Mouse (Mus musculus): ENCODE measurements around the gene Exo1. TPM values are rescaled to one million over a fixed set of nuclear protein-coding genes. Genes with fewer than 3 reads are reported as not detected.
A peak's percentile ranks its signal among the peaks of the same experiment; 100 is the strongest.

Exo1 gene
- polyA plus RNA-seq, 1 experiment from 2014 or later, result 66.7 TPM

GRCm38 (mm10) chr1:175893726-175894125 lies 13.3 kb downstream of the Exo1 start:
- Histone ChIP-seq H3K27ac (ENCODE audit: low read length) (no peak overlapping the region), H3K9me3 (ENCODE audit: control insufficient read depth, low read depth, low read length) (no peaks in the 10 kb centered on the region), H3K4me2 (replicated peaks; ENCODE audit: low read depth, low read length) (no peak overlapping the region), H3K4me3 (ENCODE audit: low read depth, low read length) (no peak overlapping the region), H3K27me3 (ENCODE audit: control insufficient read depth, insufficient read depth, low read length) (no peaks in the 10 kb centered on the region), H3K36me3 (ENCODE audit: control insufficient read depth, insufficient read depth, low read length) (peaks cover 39% of the 10 kb centered on the region), H3K4me1 (ENCODE audit: control insufficient read depth, insufficient read depth, low read length) (no peaks in the 10 kb centered on the region), H3K9ac (replicated peaks; ENCODE audit: low read depth, low read length) (no peak overlapping the region)
- ATAC-seq (ENCODE audit: insufficient number of reproducible peaks, insufficient read depth, low FRiP score, low read depth), result no peak
- 90% methylated on average over 12 of the region's 12 CpGs for WGBS

- Histone ChIP-seq H3K4me3 (ENCODE audit: low read depth, low read length) (no peak overlapping the region), H3K27ac (ENCODE audit: low read length) (no peak overlapping the region), H3K36me3 (ENCODE audit: control insufficient read depth, insufficient read depth, low read length) (peaks cover 16% of the 10 kb centered on the region), H3K4me1 (ENCODE audit: control insufficient read depth, insufficient read depth, low read length) (no peaks in the 10 kb centered on the region), H3K27me3 (ENCODE audit: control insufficient read depth, insufficient read depth, low read length) (no peaks in the 10 kb centered on the region), H3K9ac (replicated peaks; ENCODE audit: low read depth, low read length) (no peak overlapping the region), H3K9me3 (ENCODE audit: control insufficient read depth, low read depth, low read length) (no peaks in the 10 kb centered on the region), H3K4me2 (replicated peaks; ENCODE audit: low read depth, low read length) (no peak overlapping the region)
- WGBS, result 93% methylated on average over 2 of the region's 2 CpGs
- no peak for ATAC-seq (ENCODE audit: insufficient number of reproducible peaks, insufficient read depth, low FRiP score, low read depth)
Measured at GRCm38 (mm10) chr1:175911207-175911606, 30.8 kb downstream of the Exo1 start.

GRCm38 (mm10) chr1:175912038-175912437 lies 31.7 kb downstream of the Exo1 start:
- WGBS, result 77% methylated on average over 3 of the region's 3 CpGs
- H3K4me3 ChIP-seq (ENCODE audit: low read depth, low read length), result no peak overlapping the region
- H3K36me3 ChIP-seq (ENCODE audit: control insufficient read depth, insufficient read depth, low read length), result peaks cover 8% of the 10 kb centered on the region; the same call in 1 of the 2 replicates
- no peaks in the 10 kb centered on the region for H3K9me3 ChIP-seq (ENCODE audit: control insufficient read depth, low read depth, low read length)
- H3K27me3 ChIP-seq (ENCODE audit: control insufficient read depth, insufficient read depth, low read length), result no peaks in the 10 kb centered on the region
- H3K27ac ChIP-seq (ENCODE audit: low read length), result no peak overlapping the region
- no peak overlapping the region for H3K9ac ChIP-seq (replicated peaks; ENCODE audit: low read depth, low read length)
- no peaks in the 10 kb centered on the region for H3K4me1 ChIP-seq (ENCODE audit: control insufficient read depth, insufficient read depth, low read length)
- no peak for ATAC-seq (ENCODE audit: insufficient number of reproducible peaks, insufficient read depth, low FRiP score, low read depth)
- no peak overlapping the region for H3K4me2 ChIP-seq (replicated peaks; ENCODE audit: low read depth, low read length)

- Histone ChIP-seq H3K27ac (ENCODE audit: low read length) (no peak overlapping the region), H3K9me3 (ENCODE audit: control insufficient read depth, low read depth, low read length) (no peaks in the 10 kb centered on the region), H3K27me3 (ENCODE audit: control insufficient read depth, insufficient read depth, low read length) (no peaks in the 10 kb centered on the region), H3K9ac (replicated peaks; ENCODE audit: low read depth, low read length) (no peak overlapping the region), H3K4me3 (ENCODE audit: low read depth, low read length) (no peak overlapping the region), H3K36me3 (ENCODE audit: control insufficient read depth, insufficient read depth, low read length) (peaks cover 3% of the 10 kb centered on the region; the same call in 1 of the 2 replicates), H3K4me1 (ENCODE audit: control insufficient read depth, insufficient read depth, low read length) (no peaks in the 10 kb centered on the region), H3K4me2 (replicated peaks; ENCODE audit: low read depth, low read length) (no peak overlapping the region)
- ATAC-seq (ENCODE audit: insufficient number of reproducible peaks, insufficient read depth, low FRiP score, low read depth), result peak; percentile 33; the same call in 1 of the 2 replicates
- WGBS, result 65% methylated on average over 5 of the region's 5 CpGs
Measured at GRCm38 (mm10) chr1:175913728-175914303, 33.4 kb downstream of the Exo1 start.

GRCm38 (mm10) chr1:175920029-175920428 lies 39.6 kb downstream of the Exo1 start, which contains the start of gene Gm38100:
Gene Gm38100 (plus strand): TSS chr1:175920329.
- H3K9ac ChIP-seq (replicated peaks; ENCODE audit: low read depth, low read length), result no peak within 1 kb of the TSS
- WGBS, result 86% methylated on average over 9 of the region's 9 CpGs
- H3K4me1 ChIP-seq (ENCODE audit: control insufficient read depth, insufficient read depth, low read length), result no peaks in the 10 kb centered on the region
- H3K36me3 ChIP-seq (ENCODE audit: control insufficient read depth, insufficient read depth, low read length), result no peaks in the 10 kb centered on the region
- no peaks in the 10 kb centered on the region for H3K27me3 ChIP-seq (ENCODE audit: control insufficient read depth, insufficient read depth, low read length)
- no peaks in the 10 kb centered on the region for H3K9me3 ChIP-seq (ENCODE audit: control insufficient read depth, low read depth, low read length)
- no peak for ATAC-seq (ENCODE audit: insufficient number of reproducible peaks, insufficient read depth, low FRiP score, low read depth)
- H3K4me3 ChIP-seq (ENCODE audit: low read depth, low read length), result no peak within 1 kb of the TSS
- H3K27ac ChIP-seq (ENCODE audit: low read length), result no peak within 1 kb of the TSS
- H3K4me2 ChIP-seq (replicated peaks; ENCODE audit: low read depth, low read length), result no peak within 1 kb of the TSS

- Histone ChIP-seq H3K9me3 (ENCODE audit: control insufficient read depth, low read depth, low read length) (no peaks in the 10 kb centered on the region), H3K27ac (ENCODE audit: low read length) (no peak overlapping the region), H3K4me2 (replicated peaks; ENCODE audit: low read depth, low read length) (no peak overlapping the region), H3K4me3 (ENCODE audit: low read depth, low read length) (no peak overlapping the region), H3K27me3 (ENCODE audit: control insufficient read depth, insufficient read depth, low read length) (no peaks in the 10 kb centered on the region), H3K4me1 (ENCODE audit: control insufficient read depth, insufficient read depth, low read length) (no peaks in the 10 kb centered on the region), H3K36me3 (ENCODE audit: control insufficient read depth, insufficient read depth, low read length) (no peaks in the 10 kb centered on the region), H3K9ac (replicated peaks; ENCODE audit: low read depth, low read length) (no peak overlapping the region)
- 87% methylated on average over 8 of the region's 8 CpGs for WGBS
- ATAC-seq (ENCODE audit: insufficient number of reproducible peaks, insufficient read depth, low FRiP score, low read depth), result no peak
Measured at GRCm38 (mm10) chr1:175921091-175921490, 40.7 kb downstream of the Exo1 start.

GRCm38 (mm10) chr1:175923848-175924787 lies 43.7 kb downstream of the Exo1 start:
- Histone ChIP-seq H3K27ac (ENCODE audit: low read length) (no peak overlapping the region), H3K4me1 (ENCODE audit: control insufficient read depth, insufficient read depth, low read length) (no peaks in the 10 kb centered on the region), H3K27me3 (ENCODE audit: control insufficient read depth, insufficient read depth, low read length) (no peaks in the 10 kb centered on the region), H3K9ac (replicated peaks; ENCODE audit: low read depth, low read length) (no peak overlapping the region), H3K36me3 (ENCODE audit: control insufficient read depth, insufficient read depth, low read length) (no peaks in the 10 kb centered on the region), H3K4me3 (ENCODE audit: low read depth, low read length) (no peak overlapping the region), H3K4me2 (replicated peaks; ENCODE audit: low read depth, low read length) (no peak overlapping the region), H3K9me3 (ENCODE audit: control insufficient read depth, low read depth, low read length) (no peaks in the 10 kb centered on the region)
- ATAC-seq (ENCODE audit: insufficient number of reproducible peaks, insufficient read depth, low FRiP score, low read depth), result no peak
- 52% methylated on average over 7 of the region's 7 CpGs for WGBS

GRCm38 (mm10) chr1:175931391-175931790 lies 51.0 kb downstream of the Exo1 start:
- H3K9me3 ChIP-seq (ENCODE audit: control insufficient read depth, low read depth, low read length), result no peaks in the 10 kb centered on the region
- no peak for ATAC-seq (ENCODE audit: insufficient number of reproducible peaks, insufficient read depth, low FRiP score, low read depth)
- no peaks in the 10 kb centered on the region for H3K36me3 ChIP-seq (ENCODE audit: control insufficient read depth, insufficient read depth, low read length)
- H3K4me1 ChIP-seq (ENCODE audit: control insufficient read depth, insufficient read depth, low read length), result no peaks in the 10 kb centered on the region
- H3K27ac ChIP-seq (ENCODE audit: low read length), result no peak overlapping the region
- H3K4me3 ChIP-seq (ENCODE audit: low read depth, low read length), result no peak overlapping the region
- H3K9ac ChIP-seq (replicated peaks; ENCODE audit: low read depth, low read length), result no peak overlapping the region
- H3K4me2 ChIP-seq (replicated peaks; ENCODE audit: low read depth, low read length), result no peak overlapping the region
- H3K27me3 ChIP-seq (ENCODE audit: control insufficient read depth, insufficient read depth, low read length), result no peaks in the 10 kb centered on the region
- 94% methylated on average over 5 of the region's 5 CpGs for WGBS
